21 mouse cellular contexts compared by ENCODE assay signal in the genomic region with DNA sequence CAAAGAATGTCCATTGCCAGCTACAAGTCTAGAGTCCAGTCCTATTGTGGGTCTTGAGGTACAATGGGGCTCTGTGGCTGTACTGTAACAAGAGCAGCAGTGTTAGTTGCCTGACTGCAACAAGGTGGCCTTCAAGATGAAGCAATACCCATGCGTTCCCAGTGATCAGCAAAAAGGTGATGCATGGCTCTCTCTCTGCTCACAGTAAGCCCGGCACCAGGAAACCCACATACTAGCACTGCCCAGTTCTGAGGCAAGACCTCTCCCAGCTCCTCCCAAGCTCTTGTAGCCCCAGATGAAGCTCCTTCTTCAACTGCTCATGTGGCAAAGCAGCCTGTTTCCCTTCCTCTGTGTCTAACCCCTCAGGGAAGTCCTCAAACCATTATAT. TPM values are rescaled to one million over a fixed set of nuclear protein-coding genes. Genes with fewer than 3 reads are reported as not detected.
DNase-seq lines count a peak whose midpoint lies in the region; ATAC-seq lines count a peak whose summit lies in the region.
"Had no signal": no experiment of that assay in that cellular context is flagged by ENCODE, and none has a peak within 500 bp of the region (broad histone marks: within the 10 kb centered on the region; RNA-seq: fewer than 3 reads in every experiment).

No protein-coding gene starts in this region.

- H3K4me3 ChIP-seq in intestine, embryonic 16.5 days (ENCODE audit: low read length) = no peak overlapping the region
- no peak overlapping the region for H3K4me3 ChIP-seq in intestine, embryonic 15.5 days (replicated peaks)
- H3K4me3 ChIP-seq in limb, embryonic 12.5 days (replicated peaks) = no peak overlapping the region
- H3K4me3 ChIP-seq: embryonic facial prominence, embryonic 15.5 days; erythroblast, embryonic 14.5 days; forebrain, embryonic 12.5 days; heart, adult 2 months; heart, embryonic 13.5 days; hindbrain, embryonic 12.5 days had no signal

- peak; percentile 51 for DNase-seq in gastrocnemius, adult 18-20 months (ENCODE audit: low spot score)
- DNase-seq in gastrocnemius, postnatal 25 days = no peak
- no peak for DNase-seq in cerebellum, postnatal 14 days
- DNase-seq in retina, postnatal 1 day = no peak
- DNase-seq: adrenal gland, postnatal 10 days; cerebellum, adult 11 months; cerebellum, adult 8-10 months; cerebellum, postnatal 36 days; heart, adult 2 months; heart, postnatal 36 days had no signal

- H3K36me3 ChIP-seq in intestine, embryonic 16.5 days (ENCODE audit: control insufficient read depth, insufficient read depth, low read length) = no peaks in the 10 kb centered on the region
- no peaks in the 10 kb centered on the region for H3K36me3 ChIP-seq in intestine, embryonic 15.5 days
- no peaks in the 10 kb centered on the region for H3K36me3 ChIP-seq in limb, embryonic 12.5 days
- H3K36me3 ChIP-seq: embryonic facial prominence, embryonic 15.5 days; forebrain, embryonic 12.5 days; heart, embryonic 13.5 days; hindbrain, embryonic 12.5 days had no signal

- no peak overlapping the region; the same call in 1 of the 2 replicates for H3K9ac ChIP-seq in intestine, embryonic 16.5 days (ENCODE audit: low read depth, low read length)
- H3K9ac ChIP-seq in intestine, embryonic 15.5 days = no peak overlapping the region
- H3K9ac ChIP-seq in limb, embryonic 12.5 days (replicated peaks) = no peak overlapping the region
- H3K9ac ChIP-seq: embryonic facial prominence, embryonic 15.5 days; forebrain, embryonic 12.5 days; heart, embryonic 13.5 days; hindbrain, embryonic 12.5 days had no signal

- no peak overlapping the region for H3K4me2 ChIP-seq in intestine, embryonic 16.5 days (ENCODE audit: low read depth, low read length)
- no peak overlapping the region for H3K4me2 ChIP-seq in intestine, embryonic 15.5 days (replicated peaks)
- no peak overlapping the region for H3K4me2 ChIP-seq in limb, embryonic 12.5 days
- H3K4me2 ChIP-seq: embryonic facial prominence, embryonic 15.5 days; forebrain, embryonic 12.5 days; heart, embryonic 13.5 days; hindbrain, embryonic 12.5 days had no signal

- 84% methylated on average over 2 of the region's 2 CpGs for WGBS in intestine, embryonic 16.5 days
- 96% methylated on average over 2 of the region's 2 CpGs for WGBS in intestine, embryonic 15.5 days
- 76% methylated on average over 2 of the region's 2 CpGs for WGBS in limb, embryonic 12.5 days

- H3K4me1 ChIP-seq in intestine, embryonic 16.5 days (ENCODE audit: control insufficient read depth, insufficient read depth, low read length) = peaks cover 53% of the 10 kb centered on the region
- H3K4me1 ChIP-seq in intestine, embryonic 15.5 days (replicated peaks) = peaks cover 53% of the 10 kb centered on the region
- peaks cover 98% of the 10 kb centered on the region for H3K4me1 ChIP-seq in limb, embryonic 12.5 days (replicated peaks)

- no peak for ATAC-seq in intestine, embryonic 16.5 days
- no peak for ATAC-seq in intestine, embryonic 15.5 days
- ATAC-seq in limb, embryonic 12.5 days (ENCODE audit: insufficient number of reproducible peaks, insufficient read depth, low FRiP score, low TSS enrichment, low read depth) = no peak
- ATAC-seq: forebrain, embryonic 16.5 days; hindbrain, postnatal 0 days had no signal

- H3K27ac ChIP-seq in intestine, embryonic 16.5 days (ENCODE audit: low read length) = peak overlapping the region; percentile 52; the same call in 1 of the 2 replicates
- H3K27ac ChIP-seq in intestine, embryonic 15.5 days = no peak overlapping the region
- H3K27ac ChIP-seq in limb, embryonic 12.5 days = peak overlapping the region; percentile 99
- H3K27ac ChIP-seq: embryonic facial prominence, embryonic 15.5 days; forebrain, embryonic 12.5 days; heart, adult 2 months; heart, embryonic 13.5 days; hindbrain, embryonic 12.5 days; hindbrain, postnatal 0 days had no signal

- H3K9me3 ChIP-seq in intestine, embryonic 16.5 days (ENCODE audit: control insufficient read depth, low read length) = no peaks in the 10 kb centered on the region
- H3K9me3 ChIP-seq in intestine, embryonic 15.5 days = no peaks in the 10 kb centered on the region
- no peaks in the 10 kb centered on the region for H3K9me3 ChIP-seq in limb, embryonic 12.5 days
- H3K9me3 ChIP-seq: embryonic facial prominence, embryonic 15.5 days; forebrain, embryonic 12.5 days; heart, embryonic 13.5 days; hindbrain, embryonic 12.5 days had no signal

- no peaks in the 10 kb centered on the region for H3K27me3 ChIP-seq in intestine, embryonic 16.5 days (replicated peaks; ENCODE audit: control insufficient read depth, insufficient read depth, low read length)
- H3K27me3 ChIP-seq in intestine, embryonic 15.5 days (replicated peaks) = no peaks in the 10 kb centered on the region
- H3K27me3 ChIP-seq in limb, embryonic 12.5 days = no peaks in the 10 kb centered on the region
- H3K27me3 ChIP-seq: embryonic facial prominence, embryonic 15.5 days; heart, embryonic 13.5 days; hindbrain, embryonic 12.5 days had no signal

RNA-seq across cellular contexts. Expression of a gene that starts 23.6 kb away (rescaled TPM):
- 1 to 10 TPM; 1.7 to 1.9 TPM for total RNA-seq in gastrocnemius, adult 18-20 months (2021)
- total RNA-seq in gastrocnemius, postnatal 25 days (2021) = 10 to 100 TPM in 1 of 2 experiments, 1 to 10 TPM in 1; 8.6 to 18.3 TPM
- polyA plus RNA-seq in intestine, embryonic 16.5 days (2015; fragmentation: Nextera tagmentation; extraction: Ambion mirVana) = 50.3 and 58.1 TPM in 2 replicates
- 44.9 and 57.4 TPM in 2 replicates for polyA plus RNA-seq in intestine, embryonic 15.5 days (2015; fragmentation: Nextera tagmentation; extraction: Ambion mirVana)
- 29.4 and 33.3 TPM in 2 replicates for polyA plus RNA-seq in limb, embryonic 12.5 days (2016; fragmentation: Nextera tagmentation; extraction: Ambion mirVana)

RNA-seq across cellular contexts. Expression of a gene that starts 57.4 kb away (rescaled TPM):
- total RNA-seq in gastrocnemius, adult 18-20 months (2021) = over 10,000 TPM; 35,269 to 35,976 TPM
- over 10,000 TPM; 28,170 to 31,317 TPM for total RNA-seq in gastrocnemius, postnatal 25 days (2021)
- 2.1 and 3.2 TPM in 2 replicates for polyA plus RNA-seq in intestine, embryonic 16.5 days (2015; fragmentation: Nextera tagmentation; extraction: Ambion mirVana)
- 1.4 and 4.3 TPM in 2 replicates for polyA plus RNA-seq in intestine, embryonic 15.5 days (2015; fragmentation: Nextera tagmentation; extraction: Ambion mirVana)
- 14.3 and 17.3 TPM in 2 replicates for polyA plus RNA-seq in limb, embryonic 12.5 days (2016; fragmentation: Nextera tagmentation; extraction: Ambion mirVana)
- total RNA-seq: MEL had no signal
- polyA plus RNA-seq: erythroblast, embryonic 14.5 days had no signal
